Mouse (Mus musculus) layer of hippocampus, adult 9-10 months (tissue): Measurements from ENCODE around the gene Cfap97d1.

Source experiments
- DNase-seq: peaks from one replicate; pipeline ENCODE4 v3.0.0; 2022; ENCODE audit warnings: low spot score

Gene Cfap97d1

DNA sequence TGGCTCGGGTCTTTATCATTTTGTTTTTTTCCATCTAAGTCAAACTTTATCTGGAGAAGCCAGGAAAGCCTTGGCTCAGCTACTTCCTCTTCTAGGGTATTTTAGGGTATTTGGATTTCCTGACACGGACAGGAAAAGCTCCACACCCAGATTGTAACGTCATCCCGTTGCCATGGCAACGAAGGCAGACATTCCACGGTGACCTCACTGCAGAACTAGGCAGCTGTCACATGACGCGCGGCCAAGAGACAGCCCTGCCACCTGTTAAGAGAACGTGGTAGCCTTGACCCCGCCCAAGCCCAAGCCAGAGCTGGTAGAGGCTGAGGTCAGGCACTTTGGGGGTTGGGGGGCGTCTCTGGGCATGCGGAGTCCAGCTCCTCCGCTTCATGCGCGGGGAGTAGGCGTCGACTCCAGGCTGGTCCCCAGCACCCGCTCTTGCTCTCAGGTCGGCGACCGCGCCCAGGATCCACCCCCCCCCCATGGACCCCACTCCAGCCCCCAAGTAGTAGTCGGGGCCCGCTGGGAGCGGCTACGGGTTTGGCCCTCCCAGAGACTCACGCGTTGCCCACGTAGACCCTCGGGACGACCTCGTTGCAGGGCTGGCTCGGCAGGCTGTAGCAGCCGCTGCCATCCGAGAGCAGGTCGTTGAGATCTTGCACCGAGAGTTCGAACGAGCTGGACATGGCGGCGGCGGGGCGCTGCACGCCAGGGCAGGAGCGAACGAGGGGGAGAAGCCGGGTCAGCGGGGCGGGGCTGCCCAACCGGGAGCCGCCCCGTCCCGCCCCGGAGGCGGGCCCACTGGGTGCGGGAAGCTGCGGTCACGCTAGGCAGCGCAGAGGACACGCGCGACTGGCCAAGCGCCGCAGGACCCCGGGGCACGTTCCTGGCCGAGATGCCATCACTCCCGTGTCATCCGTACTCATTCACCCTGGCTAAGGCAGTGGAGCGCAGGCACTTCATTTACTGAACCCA lies at the start of gene Cfap97d1:
Cfap97d1 (plus strand) TSS at position 226 of the 972 bp plus-strand sequence.
- peak; percentile 94 for DNase-seq

GRCm38 (mm10) chr11:101935743-101936142 lies 48.3 kb upstream of the Cfap97d1 start:
- DNase-seq, result no peak

- no peak for DNase-seq
These were observed 47.7 kb upstream of the Cfap97d1 start for GRCm38 (mm10) chr11:101936421-101936820.

GRCm38 (mm10) chr11:101937108-101937507 lies 47.0 kb upstream of the Cfap97d1 start:
- DNase-seq, result no peak

- no peak for DNase-seq
These were observed 41.0 kb upstream of the Cfap97d1 start for GRCm38 (mm10) chr11:101943055-101943454.

DNA sequence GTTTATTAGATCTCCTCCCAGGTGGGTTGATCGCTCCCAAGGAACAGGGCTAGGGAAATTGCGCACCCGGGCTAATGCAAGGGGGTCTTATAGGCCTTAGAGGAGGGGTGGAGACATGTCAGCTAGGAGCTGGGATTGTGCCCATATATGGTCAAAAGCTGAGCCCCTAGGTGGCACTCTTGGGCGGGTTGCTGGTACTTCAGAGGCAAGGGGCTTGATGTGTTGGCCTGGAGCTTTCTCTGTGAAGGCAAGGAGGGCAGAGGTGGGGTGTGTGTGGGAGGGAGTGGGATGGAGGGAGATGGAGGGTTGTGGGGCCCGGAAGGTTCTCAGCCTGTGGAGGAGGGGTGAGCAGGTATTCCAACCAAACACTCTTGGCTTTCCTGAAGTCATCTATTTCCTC lies 37.6 kb upstream of the Cfap97d1 start:
- DNase-seq, result no peak

- DNase-seq, result no peak
These were observed 34.1 kb upstream of the Cfap97d1 start for GRCm38 (mm10) chr11:101950021-101950420.

DNA sequence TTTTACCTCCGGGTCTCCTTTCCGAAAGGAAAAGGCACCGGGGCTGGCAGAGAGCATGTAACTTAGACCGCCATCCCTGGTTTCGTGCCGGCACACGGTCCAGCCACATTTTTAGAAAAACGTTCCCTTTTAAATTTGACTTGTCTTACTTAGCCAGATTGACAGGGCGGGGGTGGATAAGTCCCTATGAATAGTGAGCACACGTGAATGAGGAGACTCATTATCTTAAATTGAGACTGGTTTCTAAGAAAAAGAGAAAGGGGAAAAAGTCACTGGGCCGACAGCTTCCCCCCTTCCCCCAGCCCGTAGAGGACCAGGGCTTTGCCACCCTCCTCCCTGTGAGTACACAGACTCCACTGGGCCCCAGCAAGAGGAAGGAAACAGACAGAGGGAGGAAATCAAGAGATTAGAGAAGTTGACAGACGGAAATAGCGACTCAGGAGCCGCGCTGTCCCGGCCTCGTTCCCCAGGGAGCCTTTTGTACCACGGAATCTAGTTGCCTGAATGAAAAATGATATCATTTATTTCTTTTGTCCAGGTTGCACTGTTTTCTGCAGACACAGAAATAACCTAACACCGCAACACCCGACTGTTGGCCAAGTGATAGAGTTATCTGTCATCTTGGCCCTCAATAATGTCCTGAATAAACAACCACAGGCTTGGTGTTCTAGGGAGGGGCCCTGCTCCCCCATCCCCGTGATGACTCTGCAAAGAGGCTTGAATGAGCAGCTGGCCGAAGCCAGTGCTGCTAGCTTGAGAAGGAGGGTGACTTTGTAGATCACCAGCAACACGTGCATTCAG lies 31.3 kb upstream of the Cfap97d1 start:
- no peak for DNase-seq

DNA sequence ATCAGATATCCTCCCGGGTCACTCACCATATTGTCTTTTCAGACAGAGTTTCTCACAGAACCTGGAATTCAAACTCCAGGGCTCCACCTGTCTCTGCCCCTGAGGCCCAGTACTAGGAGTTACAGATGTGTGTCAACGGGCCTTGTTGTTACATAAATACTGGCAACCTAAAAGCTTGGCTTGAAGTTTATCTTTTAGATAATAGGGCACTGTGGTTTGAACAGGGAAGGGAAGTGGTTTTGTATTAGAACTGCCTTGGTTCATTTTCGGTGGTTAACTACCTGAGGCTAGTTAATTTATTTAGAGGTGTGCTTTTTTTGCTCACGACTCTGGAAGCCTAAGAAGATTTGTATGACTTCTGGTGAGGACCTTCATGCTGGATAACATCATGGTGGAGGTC lies 30.6 kb upstream of the Cfap97d1 start:
- DNase-seq, result no peak

- DNase-seq, result no peak
These were observed 26.6 kb upstream of the Cfap97d1 start for GRCm38 (mm10) chr11:101957476-101957875.

GRCm38 (mm10) chr11:101963043-101963442 lies 21.0 kb upstream of the Cfap97d1 start:
- DNase-seq, result no peak

GRCm38 (mm10) chr11:101963473-101964291 lies 20.4 kb upstream of the Cfap97d1 start:
- no peak for DNase-seq

- DNase-seq, result no peak
These were observed 19.4 kb upstream of the Cfap97d1 start for GRCm38 (mm10) chr11:101964647-101965046.

GRCm38 (mm10) chr11:101965553-101965952 lies 18.5 kb upstream of the Cfap97d1 start:
- DNase-seq, result no peak

DNA sequence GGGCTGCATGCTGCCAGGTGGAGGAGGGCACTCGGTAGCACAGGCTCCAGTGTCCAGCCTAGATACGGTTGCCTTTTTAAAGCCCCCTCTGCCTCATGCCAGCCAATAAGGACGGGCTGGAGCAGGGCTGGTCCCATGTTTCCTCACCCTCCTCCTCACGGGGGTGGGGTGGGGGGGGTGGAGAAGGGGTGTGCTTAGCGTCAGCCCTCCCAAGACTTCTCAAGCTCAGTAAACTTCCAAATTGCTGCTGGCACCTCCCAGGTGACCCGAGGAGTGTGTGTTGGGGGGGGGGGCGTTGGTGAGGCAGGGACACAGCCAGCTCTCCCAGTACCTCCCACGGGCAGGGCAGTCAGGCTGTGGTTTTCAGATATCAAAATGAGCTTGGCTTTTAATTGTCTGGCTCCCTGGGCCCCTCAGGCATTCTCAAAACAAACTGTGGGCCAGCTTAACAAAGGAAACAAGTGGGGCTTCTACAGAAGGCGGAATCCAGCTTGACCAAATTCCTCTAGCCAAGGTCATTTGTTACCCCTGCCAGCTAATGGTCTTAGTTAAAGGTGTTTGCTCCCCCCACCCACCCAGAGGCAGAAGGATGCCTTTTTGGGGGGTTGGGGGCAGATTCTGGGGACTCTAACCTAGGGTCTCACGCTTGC lies 17.0 kb upstream of the Cfap97d1 start, which contains the start of gene Sost:
Sost (minus strand) TSS at position 51 of the 650 bp plus-strand sequence.
- DNase-seq, result no peak

DNA sequence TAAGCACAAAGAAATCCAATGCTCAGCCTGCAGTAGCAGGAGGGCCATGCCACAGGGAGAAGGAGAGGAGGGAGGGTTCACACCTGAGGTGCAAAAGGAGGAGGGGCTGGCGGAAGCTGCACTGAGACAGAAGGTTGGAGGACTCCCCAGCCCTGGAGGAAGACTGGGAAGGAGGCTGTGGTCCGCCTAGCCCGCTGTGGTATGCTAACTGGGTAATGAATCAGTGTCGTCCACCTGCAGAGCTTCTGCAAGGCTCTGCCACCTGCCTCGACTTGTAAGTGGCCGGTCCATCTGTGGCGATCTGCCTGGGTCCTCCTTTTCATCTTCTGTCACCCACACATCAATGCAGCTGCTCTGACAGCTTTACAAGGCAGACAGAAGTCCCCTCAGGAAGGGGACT lies 15.8 kb upstream of the Cfap97d1 start:
- no peak for DNase-seq

DNA sequence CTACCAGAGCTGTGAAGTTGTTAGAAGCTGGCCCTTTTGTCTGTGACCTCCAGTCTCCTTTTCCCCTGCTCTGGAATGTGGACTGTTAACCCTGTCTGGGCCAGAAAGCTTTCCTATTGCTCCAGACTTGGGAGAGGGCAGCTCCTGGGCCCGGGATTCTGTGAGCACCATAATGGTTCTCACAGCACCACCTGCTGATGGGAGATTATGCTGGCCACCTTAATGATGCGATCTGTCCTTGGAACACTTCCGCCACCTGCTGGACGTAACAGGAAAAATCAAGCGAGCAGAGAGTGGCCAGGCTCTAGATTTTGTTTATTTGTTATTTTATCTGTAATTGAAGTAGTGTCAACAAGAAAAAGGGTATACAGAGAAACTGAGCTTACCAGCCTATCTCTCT lies 15.3 kb upstream of the Cfap97d1 start:
- DNase-seq, result peak; percentile 84

- no peak for DNase-seq
These were observed 14.2 kb upstream of the Cfap97d1 start for GRCm38 (mm10) chr11:101969835-101970234.

DNA sequence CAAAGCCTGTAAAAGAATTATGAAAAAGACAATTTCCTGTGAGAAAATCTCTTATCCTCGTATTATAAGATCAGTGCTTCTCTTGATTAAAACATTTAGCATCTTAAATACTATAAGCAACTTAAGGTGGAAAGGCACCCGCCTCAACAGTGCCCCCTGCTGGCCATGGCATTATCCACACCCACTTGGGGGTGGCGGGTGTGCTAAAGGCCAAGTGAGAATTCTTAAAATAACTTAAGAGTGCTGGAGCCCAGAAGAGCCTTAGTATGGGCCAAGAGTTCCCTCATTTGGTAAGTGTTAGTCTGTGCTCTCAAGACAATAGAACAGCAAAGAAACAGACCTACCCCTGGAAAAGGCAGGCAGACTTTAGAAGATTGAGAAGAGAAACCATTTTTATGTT lies 12.7 kb upstream of the Cfap97d1 start:
- DNase-seq, result no peak

DNA sequence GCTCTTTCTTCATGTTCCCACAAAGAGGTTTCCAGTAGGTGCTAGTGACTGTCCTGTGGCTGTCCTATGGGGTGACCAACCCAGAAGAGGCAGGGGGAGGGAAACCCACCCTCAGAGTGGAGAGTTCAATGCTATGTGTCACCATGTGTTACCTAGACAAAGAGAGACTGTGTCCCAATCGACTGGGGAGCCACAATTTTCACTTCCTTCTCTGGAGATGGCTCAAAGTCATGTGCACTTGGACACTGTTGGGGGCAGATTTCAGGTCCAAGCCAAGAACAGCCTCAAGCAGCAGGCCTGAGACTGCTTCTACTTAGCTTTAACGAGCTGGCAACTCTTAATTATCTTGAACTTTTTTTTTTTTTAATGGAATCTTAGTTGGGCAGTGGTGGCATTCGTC lies 12.0 kb upstream of the Cfap97d1 start:
- no peak for DNase-seq

- DNase-seq, result no peak
These were observed 11.4 kb upstream of the Cfap97d1 start for GRCm38 (mm10) chr11:101972651-101973050.
